Mouse (Mus musculus): ENCODE results near the gene Ryk. TPM values are rescaled to one million over a fixed set of nuclear protein-coding genes. Genes with fewer than 3 reads are reported as not detected.

The Ryk gene
- polyA plus RNA-seq, 1 experiment from 2014 or later: 26.3 TPM

DNA sequence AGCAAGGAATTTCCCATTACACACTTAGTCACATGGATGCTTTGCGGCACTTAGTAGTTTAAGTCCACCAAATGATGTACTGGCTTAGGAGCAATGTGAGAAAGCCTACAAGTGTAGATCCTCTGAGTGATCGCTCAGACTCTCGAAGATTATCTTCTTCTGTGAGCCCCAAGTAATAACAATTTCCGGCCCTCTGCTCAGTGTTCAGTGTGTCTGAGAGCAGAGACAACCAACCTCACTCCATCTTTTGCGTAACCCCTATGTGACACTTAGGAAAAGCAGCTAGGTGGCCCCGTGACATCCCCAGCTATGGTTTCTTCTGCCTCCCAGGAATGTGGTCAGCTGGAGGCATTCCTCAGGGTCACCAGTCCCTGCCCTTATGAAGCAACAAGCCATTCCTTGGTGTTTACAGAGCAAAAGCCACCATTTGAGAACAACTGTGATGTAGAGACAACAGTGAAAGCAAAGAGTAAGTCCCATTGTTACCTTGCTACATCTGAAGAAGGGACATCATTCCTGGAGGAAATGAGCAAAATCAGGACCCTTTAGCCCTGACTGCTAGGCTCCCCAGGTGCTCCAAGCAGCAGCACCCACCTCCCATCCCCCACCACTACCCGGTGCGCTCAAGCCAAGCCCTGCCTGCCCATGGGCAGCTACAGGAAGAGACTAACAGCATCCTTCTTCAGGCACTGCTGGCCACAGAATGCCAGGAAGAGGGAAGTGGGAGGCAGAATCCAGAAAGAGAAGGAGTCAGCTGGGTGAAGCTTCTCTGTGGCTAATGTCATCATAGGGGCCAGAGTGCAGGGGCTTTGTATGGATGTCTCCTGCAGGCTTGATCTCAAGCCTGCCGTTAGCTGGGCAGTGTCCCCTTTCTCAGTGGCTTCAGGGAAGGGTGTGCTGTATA is 116.6 kb downstream of the Ryk start:
- no peak overlapping the region for H3K9ac ChIP-seq (replicated peaks)
- no peaks in the 10 kb centered on the region for H3K4me1 ChIP-seq (replicated peaks)
- no peak overlapping the region for H3K4me2 ChIP-seq
- no peak overlapping the region for H3K4me3 ChIP-seq (replicated peaks)
- no peaks in the 10 kb centered on the region for H3K27me3 ChIP-seq
- no peaks in the 10 kb centered on the region for H3K36me3 ChIP-seq
- WGBS: 88% methylated on average over 9 of the region's 9 CpGs
- no peak for ATAC-seq (ENCODE audit: insufficient number of reproducible peaks, insufficient read depth, low FRiP score, low TSS enrichment, low read depth)
- H3K9me3 ChIP-seq: 0 out of 2 replicates have a peak, but pooled peaks cover 4% of the 10 kb centered on the region
- H3K27ac ChIP-seq: no peak overlapping the region

DNA sequence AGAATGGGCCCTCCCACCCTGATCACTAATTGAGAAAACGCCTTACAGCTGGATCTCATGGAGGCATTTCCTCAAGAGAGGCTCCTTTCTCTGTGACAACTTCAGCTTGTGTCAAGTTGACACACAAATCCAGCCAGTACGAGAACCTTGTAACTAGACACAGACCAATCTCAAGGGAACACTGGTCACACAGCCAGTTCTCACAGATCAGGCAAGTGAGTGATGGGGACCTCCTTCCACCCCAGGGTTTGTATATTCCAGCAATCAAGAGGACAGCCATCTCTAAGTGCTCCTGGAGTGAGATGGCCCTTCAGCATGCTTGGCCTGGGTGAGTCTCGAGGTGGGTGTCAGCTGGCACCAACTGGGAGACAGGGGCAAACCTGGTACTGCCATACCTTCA is 121.1 kb downstream of the Ryk start:
- Histone ChIP-seq H3K4me1 (replicated peaks) (no peaks in the 10 kb centered on the region; the same call in 1 of the 2 replicates), H3K9me3 (0 out of 2 replicates have a peak, but pooled peaks cover 4% of the 10 kb centered on the region), H3K4me2 (no peak overlapping the region), H3K4me3 (replicated peaks) (no peak overlapping the region), H3K36me3 (no peaks in the 10 kb centered on the region), H3K27ac (no peak overlapping the region), H3K27me3 (no peaks in the 10 kb centered on the region), H3K9ac (replicated peaks) (no peak overlapping the region)
- 73% methylated on average over 3 of the region's 3 CpGs for WGBS
- no peak for ATAC-seq (ENCODE audit: insufficient number of reproducible peaks, insufficient read depth, low FRiP score, low TSS enrichment, low read depth)

Other genes with a start within 250 kb of the Ryk start
- 196 and 209 TPM in 2 replicates for gene Anapc13, start 208.6 kb upstream of the Ryk start, polyA plus RNA-seq (2016; fragmentation: Nextera tagmentation; extraction: Ambion mirVana)
- gene Cep63, start 208.4 kb upstream of the Ryk start, polyA plus RNA-seq (2016; fragmentation: Nextera tagmentation; extraction: Ambion mirVana): 52.6 and 53.7 TPM in 2 replicates
- 73.1 and 73.9 TPM in 2 replicates for gene Amotl2, start 118.2 kb upstream of the Ryk start, polyA plus RNA-seq (2016; fragmentation: Nextera tagmentation; extraction: Ambion mirVana)
- gene Slco2a1, start 153.8 kb downstream of the Ryk start, polyA plus RNA-seq (2016; fragmentation: Nextera tagmentation; extraction: Ambion mirVana): 1.0 and 1.2 TPM in 2 replicates